Mouse (Mus musculus) limb, embryonic 11.5 days (tissue): Measurements from ENCODE around the gene Lrtm2. TPM values are rescaled to one million over a fixed set of nuclear protein-coding genes. Genes with fewer than 3 reads are reported as not detected.
"Not testable (repeated sequence)": the region's sequence is repeated elsewhere in the genome, so short reads cannot be mapped to it uniquely, and the experiment has no call there.

Experiments
- ATAC-seq: fragments of 200-750 bp; cut with Nextera tagmentation; 2 replicates; pipeline ENCODE4 v1.8.0; 2017; ENCODE audit warnings: low read depth; ENCODE audit not compliant: insufficient number of reproducible peaks, low FRiP score, low TSS enrichment
- DNase-seq: peaks from one replicate; pipeline ENCODE4 v3.0.0-alpha.2; 2015; ENCODE audit warnings: low spot score
- H3K27ac ChIP-seq: fragments of 300-500 bp; sonication (generic); replicated peaks from 2 replicates; pipeline ENCODE4 v1.5.1; 2014; ENCODE audit warnings: low read depth, mild to moderate bottlenecking, low read length
- H3K27me3 ChIP-seq: fragments of 300-500 bp; sonication (generic); 2 replicates; pipeline ENCODE4 v1.6.1; 2014; ENCODE audit warnings: mild to moderate bottlenecking, low read length, mixed read lengths; ENCODE audit not compliant: control insufficient read depth, insufficient read depth
- H3K36me3 ChIP-seq: fragments of 300-500 bp; sonication (generic); 2 replicates; pipeline ENCODE4 v1.6.1; 2014; ENCODE audit warnings: mild to moderate bottlenecking, low read length, moderate library complexity, mixed read lengths; ENCODE audit not compliant: control insufficient read depth, insufficient read depth
- H3K4me1 ChIP-seq: fragments of 300-500 bp; sonication (generic); 2 replicates; pipeline ENCODE4 v1.6.1; 2014; ENCODE audit warnings: low read length, mixed read lengths; ENCODE audit not compliant: control insufficient read depth, insufficient read depth
- H3K4me2 ChIP-seq: fragments of 300-500 bp; sonication (generic); 2 replicates; pipeline ENCODE4 v1.6.1; 2014; ENCODE audit warnings: low read depth, mild to moderate bottlenecking, moderate library complexity; ENCODE audit not compliant: severe bottlenecking
- H3K4me3 ChIP-seq: fragments of 300-500 bp; sonication (generic); 2 replicates; pipeline ENCODE4 v1.5.1; 2014; ENCODE audit warnings: low read depth, low read length
- H3K9ac ChIP-seq: fragments of 300-500 bp; sonication (generic); 2 replicates; pipeline ENCODE4 v1.6.1; 2014; ENCODE audit warnings: mild to moderate bottlenecking, low read length
- H3K9me3 ChIP-seq: fragments of 300-500 bp; sonication (generic); 2 replicates; pipeline ENCODE4 v1.6.1; 2016; ENCODE audit warnings: low read length; ENCODE audit not compliant: control insufficient read depth
- WGBS: fragments of 180-500 bp; shearing (Covaris S2); extraction: QIAGEN DNeasy Blood & Tissue Kit; methylation state at CpG from one replicate; pipeline ENCODE4 v1.1.7; 2014; 5-methylcytosine and 5-hydroxymethylcytosine counted together
- polyA plus RNA-seq: library from polyadenylated mRNA; unstranded; fragments of >200 nt; fragmentation: Nextera tagmentation; extraction: Ambion mirVana; gene quantifications from 2 replicates; pipeline ENCODE4 v1.2.1, GENCODE M21; 2014

The Lrtm2 gene
- polyA plus RNA-seq, 1 experiment from 2014 or later: not detected

DNA sequence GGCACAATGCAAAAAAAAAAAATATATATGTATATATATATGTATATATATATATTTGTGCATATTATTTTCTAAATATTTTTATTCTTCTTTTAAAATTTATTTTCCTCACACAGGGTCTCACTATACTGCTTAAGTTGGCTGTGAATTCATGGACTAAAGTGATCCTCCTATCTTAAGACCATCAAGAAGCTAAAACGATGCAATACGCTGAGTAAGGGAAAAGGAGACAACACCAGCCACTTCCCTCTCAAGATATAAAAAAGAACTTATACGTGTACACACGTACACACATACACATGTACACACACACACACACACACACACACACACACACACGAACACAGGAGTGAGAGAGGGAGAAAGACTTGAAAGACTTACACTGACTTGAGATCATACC is 33.0 kb upstream of the Lrtm2 start:
- Histone ChIP-seq H3K9ac (no peak overlapping the region), H3K36me3 (peaks cover 10% of the 10 kb centered on the region; the same call in 1 of the 2 replicates), H3K4me1 (no peaks in the 10 kb centered on the region), H3K4me2 (no peak overlapping the region), H3K27me3 (no peaks in the 10 kb centered on the region), H3K27ac (no peak overlapping the region), H3K4me3 (no peak overlapping the region), H3K9me3 (no peaks in the 10 kb centered on the region)
- ATAC-seq (no peak), DNase-seq (no peak)
- 95% methylated on average over 5 of the region's 5 CpGs for WGBS

DNA sequence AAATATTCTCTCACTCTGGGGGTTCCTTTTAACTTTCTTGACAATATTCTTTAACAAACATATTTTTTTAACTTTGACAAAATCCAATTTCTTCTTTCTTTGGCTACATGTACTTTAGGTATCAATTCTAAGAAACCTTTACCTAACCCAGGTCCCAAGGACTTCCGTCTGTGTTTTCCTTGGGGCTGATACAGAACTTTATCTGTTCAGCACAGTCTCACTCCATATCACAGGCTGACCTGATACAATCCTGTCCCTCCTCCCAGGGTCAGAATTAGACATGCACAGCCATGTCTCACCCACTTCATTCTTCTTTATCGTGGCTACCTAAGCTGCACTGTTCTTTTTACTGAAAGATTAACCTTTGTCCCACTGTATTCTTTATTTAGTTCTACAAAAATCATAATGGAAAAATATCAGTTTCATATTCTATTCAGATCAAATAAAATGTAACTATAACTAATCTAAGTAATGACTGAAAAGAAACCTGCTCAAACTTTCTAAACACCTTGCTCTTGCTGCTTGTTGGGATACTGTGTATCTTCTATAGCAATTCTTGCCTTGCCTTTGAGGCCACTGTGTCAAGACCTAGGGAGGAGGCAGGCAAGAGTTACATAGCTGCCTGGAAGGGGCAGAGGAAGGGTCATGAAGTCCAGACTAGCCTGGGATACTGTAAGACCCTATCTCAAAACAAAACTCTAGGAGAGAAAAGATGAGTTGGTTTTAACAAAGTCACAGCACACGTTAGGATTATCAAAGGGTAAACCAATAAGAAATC is 30.5 kb upstream of the Lrtm2 start:
- H3K9me3 ChIP-seq: no peaks in the 10 kb centered on the region
- no peak overlapping the region for H3K9ac ChIP-seq
- H3K4me1 ChIP-seq: no peaks in the 10 kb centered on the region
- H3K27me3 ChIP-seq: no peaks in the 10 kb centered on the region
- no peak for DNase-seq
- H3K4me2 ChIP-seq: no peak overlapping the region
- H3K36me3 ChIP-seq: peaks cover 19% of the 10 kb centered on the region
- H3K4me3 ChIP-seq: no peak overlapping the region
- no peak for ATAC-seq
- H3K27ac ChIP-seq: no peak overlapping the region
- 90% methylated on average over 3 of the region's 3 CpGs for WGBS

DNA sequence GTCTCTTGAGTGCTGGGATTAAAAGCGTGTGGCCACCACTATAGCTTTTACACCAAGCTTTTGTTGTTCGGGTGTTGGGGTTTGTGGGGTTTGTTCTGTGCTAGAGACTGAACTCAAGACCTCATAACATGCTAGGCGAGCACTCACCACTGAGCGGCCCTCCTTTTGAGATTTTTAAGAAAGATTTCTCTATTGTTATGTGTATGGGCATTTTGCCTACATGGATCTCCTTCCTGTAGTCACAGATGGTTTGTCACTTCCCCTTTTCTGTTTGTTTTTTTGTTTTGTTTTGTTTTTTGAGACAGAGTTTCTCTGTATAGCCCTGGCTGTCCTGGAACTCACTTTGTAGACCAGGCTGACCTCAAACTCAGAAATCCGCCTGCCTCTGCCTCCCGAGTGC is 29.7 kb upstream of the Lrtm2 start:
- not testable (repeated sequence) for H3K27me3 ChIP-seq, H3K4me3 ChIP-seq, DNase-seq, H3K27ac ChIP-seq, H3K9me3 ChIP-seq, ATAC-seq, H3K4me1 ChIP-seq, H3K9ac ChIP-seq, H3K4me2 ChIP-seq
- peaks cover 22% of the 10 kb centered on the region for H3K36me3 ChIP-seq
- WGBS: 93% methylated on average over 6 of the region's 6 CpGs

DNA sequence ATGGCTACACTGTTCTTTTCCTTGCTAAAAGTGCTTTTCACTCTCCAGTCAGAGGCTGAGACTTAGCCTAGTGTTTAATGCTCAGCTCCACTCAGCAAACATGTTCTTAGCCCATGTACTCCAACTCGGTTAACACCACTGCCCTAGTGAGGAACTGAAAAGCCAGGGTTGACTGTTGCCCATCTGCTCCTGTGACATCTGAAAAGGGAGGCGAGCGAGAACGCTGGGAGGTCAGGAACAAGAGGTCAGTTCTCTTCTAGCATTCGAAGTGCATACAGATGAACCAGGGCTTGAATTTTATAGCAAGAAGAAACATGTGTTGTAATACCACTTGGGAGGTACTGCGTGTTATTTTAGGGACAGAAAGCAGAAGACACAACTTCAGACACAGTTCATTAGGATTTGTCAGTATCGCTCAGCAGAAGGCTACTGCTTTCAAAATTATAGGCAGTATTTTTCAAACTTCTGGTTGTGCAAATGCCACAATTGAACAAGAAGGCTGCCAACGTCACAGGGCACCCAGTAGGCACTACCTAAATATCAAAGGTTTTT is 27.5 kb upstream of the Lrtm2 start:
- Histone ChIP-seq H3K4me2 (no peak overlapping the region), H3K27me3 (no peaks in the 10 kb centered on the region), H3K36me3 (peaks cover 26% of the 10 kb centered on the region), H3K4me1 (no peaks in the 10 kb centered on the region), H3K4me3 (no peak overlapping the region), H3K9me3 (no peaks in the 10 kb centered on the region), H3K27ac (no peak overlapping the region), H3K9ac (no peak overlapping the region)
- DNase-seq: no peak
- ATAC-seq: no peak
- 93% methylated on average over 8 of the region's 8 CpGs for WGBS

DNA sequence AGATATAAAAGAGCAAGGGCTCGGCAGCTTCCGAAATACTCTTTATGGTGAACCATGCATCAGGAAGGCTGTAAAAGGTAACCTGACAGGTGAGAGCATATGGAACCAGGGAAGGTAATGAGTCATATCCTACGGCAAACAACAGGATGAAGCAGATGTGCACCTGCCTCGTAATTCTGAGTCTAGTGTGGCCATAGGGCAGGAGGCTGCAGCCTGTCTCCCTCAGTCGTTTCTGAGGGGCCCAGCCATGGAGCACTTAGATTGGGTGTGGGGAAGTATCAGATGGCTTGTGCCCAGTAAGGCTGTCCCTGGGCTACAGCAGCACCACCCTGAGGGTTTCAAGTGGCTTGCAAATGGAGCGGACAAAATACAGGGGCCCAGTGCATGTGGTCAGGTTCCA is 21.9 kb upstream of the Lrtm2 start:
- no peaks in the 10 kb centered on the region for H3K4me1 ChIP-seq
- no peaks in the 10 kb centered on the region for H3K27me3 ChIP-seq
- H3K4me2 ChIP-seq: no peak overlapping the region
- no peak overlapping the region for H3K4me3 ChIP-seq
- H3K36me3 ChIP-seq: peaks cover 15% of the 10 kb centered on the region
- no peaks in the 10 kb centered on the region for H3K9me3 ChIP-seq
- DNase-seq (no peak), ATAC-seq (no peak)
- no peak overlapping the region for H3K27ac ChIP-seq
- WGBS: 86% methylated on average over 6 of the region's 6 CpGs
- H3K9ac ChIP-seq: no peak overlapping the region

DNA sequence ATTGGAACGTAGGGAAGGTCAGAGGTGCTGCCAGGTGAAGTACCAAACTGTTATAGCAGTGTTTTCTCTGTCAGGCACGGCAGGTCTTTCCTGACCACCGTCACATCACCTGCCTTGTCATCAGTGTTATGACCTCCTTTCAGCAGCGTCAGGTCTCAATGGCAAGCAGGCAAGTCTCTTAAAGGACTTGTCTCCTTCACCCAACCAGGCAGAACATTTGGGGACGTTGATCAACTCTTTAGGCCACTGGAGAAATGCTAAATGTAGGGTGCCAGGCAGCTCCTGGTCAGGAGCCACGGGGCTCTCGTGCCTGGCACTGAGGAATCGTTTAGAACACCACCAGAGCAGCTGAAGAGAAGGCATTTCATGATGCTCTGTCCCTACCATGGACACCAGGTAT is 21.1 kb upstream of the Lrtm2 start:
- Histone ChIP-seq H3K27ac (no peak overlapping the region), H3K9me3 (no peaks in the 10 kb centered on the region), H3K4me1 (no peaks in the 10 kb centered on the region), H3K27me3 (no peaks in the 10 kb centered on the region), H3K9ac (no peak overlapping the region), H3K4me3 (no peak overlapping the region), H3K36me3 (peaks cover 12% of the 10 kb centered on the region), H3K4me2 (no peak overlapping the region)
- no peak for ATAC-seq
- 82% methylated on average over 8 of the region's 8 CpGs for WGBS
- no peak for DNase-seq

DNA sequence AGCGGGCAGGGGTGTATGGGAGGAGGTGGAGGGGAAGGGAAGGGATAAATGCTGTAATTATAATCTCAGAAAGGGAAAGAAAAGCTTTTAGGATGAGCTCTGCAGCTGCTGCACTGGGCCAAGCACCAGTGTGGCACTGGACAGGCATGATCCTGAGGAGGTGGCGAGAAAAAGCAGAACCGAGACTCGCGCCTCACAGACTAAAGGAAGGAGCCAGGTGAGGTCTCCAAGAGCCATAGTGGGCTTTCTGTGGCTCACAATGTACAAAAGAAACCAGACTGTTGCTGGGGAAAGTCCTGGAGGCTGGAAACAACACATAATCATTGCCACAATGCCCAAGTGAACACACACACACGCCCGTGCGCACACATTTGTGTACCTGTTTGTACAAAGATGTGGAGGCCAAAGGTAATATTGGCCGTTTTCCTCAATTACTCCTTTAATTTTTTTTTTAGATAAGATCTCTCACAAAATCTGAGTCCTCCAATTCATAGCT is 20.2 kb upstream of the Lrtm2 start:
- 87% methylated on average over 9 of the region's 9 CpGs for WGBS
- no peaks in the 10 kb centered on the region for H3K9me3 ChIP-seq
- H3K9ac ChIP-seq: no peak overlapping the region
- H3K27ac ChIP-seq: no peak overlapping the region
- ATAC-seq (no peak), DNase-seq (no peak)
- H3K4me2 ChIP-seq: no peak overlapping the region
- H3K36me3 ChIP-seq: peaks cover 11% of the 10 kb centered on the region; the same call in 1 of the 2 replicates
- H3K27me3 ChIP-seq: no peaks in the 10 kb centered on the region
- no peaks in the 10 kb centered on the region for H3K4me1 ChIP-seq
- no peak overlapping the region for H3K4me3 ChIP-seq

DNA sequence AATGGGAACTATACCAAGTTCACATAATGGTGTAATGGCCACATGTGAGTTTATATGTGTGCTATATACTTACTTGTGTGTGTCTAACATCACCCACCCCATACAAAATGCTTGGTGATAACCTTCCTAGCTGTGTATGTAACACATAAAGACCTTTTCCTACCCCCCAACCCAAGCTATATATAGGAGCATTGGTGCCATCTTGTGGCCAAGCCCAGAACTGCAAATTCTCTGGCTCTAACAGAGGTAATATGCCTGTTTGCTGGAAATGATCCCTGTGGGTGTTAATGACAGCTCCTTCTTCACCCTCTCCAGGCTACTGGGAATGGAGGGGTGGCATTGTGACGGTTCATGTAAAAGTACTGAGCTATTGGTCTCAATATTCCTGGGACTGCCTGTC is 17.7 kb upstream of the Lrtm2 start:
- no peak overlapping the region for H3K4me2 ChIP-seq
- WGBS: 0% methylated on average over 1 of the region's 1 CpGs

More for the DNA sequence above, 17.7 kb upstream of the Lrtm2 start:
- Histone ChIP-seq H3K27ac (no peak overlapping the region), H3K4me3 (no peak overlapping the region), H3K27me3 (no peaks in the 10 kb centered on the region), H3K36me3 (no peaks in the 10 kb centered on the region), H3K9me3 (no peaks in the 10 kb centered on the region), H3K4me1 (no peaks in the 10 kb centered on the region), H3K9ac (no peak overlapping the region)
- ATAC-seq: no peak
- peak; percentile 92 for DNase-seq
